Mouse (Mus musculus): ENCODE results near the gene Krit1.
"Not testable (repeated sequence)": the region's sequence is repeated elsewhere in the genome, so short reads cannot be mapped to it uniquely, and the experiment has no call there.

DNA sequence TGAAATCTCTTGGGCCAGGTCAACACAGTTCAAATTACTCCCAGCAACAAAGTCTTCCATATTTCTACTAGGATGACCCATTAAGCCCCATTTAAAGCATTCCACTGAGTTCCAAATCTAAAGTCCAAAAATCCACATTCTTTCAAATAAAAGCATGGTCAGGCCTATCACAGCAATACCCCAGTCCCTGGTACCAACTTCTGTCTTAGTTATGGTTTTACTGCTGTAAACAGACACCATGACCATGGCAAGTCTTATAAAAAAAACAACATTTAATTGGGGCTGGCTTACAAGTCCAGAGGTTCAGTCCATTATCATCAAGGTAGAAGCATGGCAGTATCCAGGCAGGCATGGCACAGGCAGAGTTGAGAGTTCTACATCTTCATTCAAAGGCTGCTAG, 4.3 kb upstream of the Krit1 start:
- not testable (repeated sequence) for TF ChIP-seq EP300, CTCF (IDR thresholded peaks at IDR 0.05)
